Mouse (Mus musculus) adrenal gland, adult 2 months (tissue): Measurements from ENCODE around the gene Prss57. TPM values are rescaled to one million over a fixed set of nuclear protein-coding genes. Genes with fewer than 3 reads are reported as not detected.
A peak's percentile ranks its signal among the peaks of the same experiment; 100 is the strongest.
"Not testable (repeated sequence)": the region's sequence is repeated elsewhere in the genome, so short reads cannot be mapped to it uniquely, and the experiment has no call there.

ENCODE experiments used
- DNase-seq: peaks from one replicate; pipeline ENCODE4 v3.0.0; 2021
- polyA plus RNA-seq: library from polyadenylated mRNA; depleted of rRNA; stranded (reverse); fragments of >200 nt; gene quantifications from 2 replicates; pipeline ENCODE4 v1.2.3, GENCODE M21; 2012
- total RNA-seq, 2 experiments: library from RNA; stranded (reverse); gene quantifications; 2 replicates each; pipeline ENCODE4 v1.2.3; 2021

The Prss57 gene
- total and polyA plus RNA-seq, 3 experiments = 0.21 TPM; not detected in 2

DNA sequence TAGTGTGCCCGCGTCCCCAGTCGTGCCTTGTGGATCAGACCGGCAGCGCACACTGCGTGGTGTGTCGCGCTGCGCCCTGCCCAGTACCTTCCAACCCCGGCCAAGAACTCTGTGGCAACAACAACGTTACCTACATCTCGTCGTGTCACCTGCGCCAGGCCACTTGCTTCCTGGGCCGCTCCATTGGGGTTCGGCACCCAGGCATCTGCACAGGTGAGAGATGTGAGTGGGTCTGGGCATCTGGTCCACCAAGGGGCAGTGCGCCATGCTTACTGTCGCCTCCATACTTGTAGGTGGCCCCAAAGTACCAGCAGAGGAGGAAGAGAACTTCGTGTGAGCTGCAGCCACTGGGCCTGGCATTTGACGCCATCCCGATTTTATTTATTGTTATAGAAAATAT is 9.6 kb downstream of the Prss57 start:
- no peak for DNase-seq

- DNase-seq = no peak
These were observed 10.1 kb downstream of the Prss57 start for GRCm38 (mm10) chr10:79780664-79781015.

DNA sequence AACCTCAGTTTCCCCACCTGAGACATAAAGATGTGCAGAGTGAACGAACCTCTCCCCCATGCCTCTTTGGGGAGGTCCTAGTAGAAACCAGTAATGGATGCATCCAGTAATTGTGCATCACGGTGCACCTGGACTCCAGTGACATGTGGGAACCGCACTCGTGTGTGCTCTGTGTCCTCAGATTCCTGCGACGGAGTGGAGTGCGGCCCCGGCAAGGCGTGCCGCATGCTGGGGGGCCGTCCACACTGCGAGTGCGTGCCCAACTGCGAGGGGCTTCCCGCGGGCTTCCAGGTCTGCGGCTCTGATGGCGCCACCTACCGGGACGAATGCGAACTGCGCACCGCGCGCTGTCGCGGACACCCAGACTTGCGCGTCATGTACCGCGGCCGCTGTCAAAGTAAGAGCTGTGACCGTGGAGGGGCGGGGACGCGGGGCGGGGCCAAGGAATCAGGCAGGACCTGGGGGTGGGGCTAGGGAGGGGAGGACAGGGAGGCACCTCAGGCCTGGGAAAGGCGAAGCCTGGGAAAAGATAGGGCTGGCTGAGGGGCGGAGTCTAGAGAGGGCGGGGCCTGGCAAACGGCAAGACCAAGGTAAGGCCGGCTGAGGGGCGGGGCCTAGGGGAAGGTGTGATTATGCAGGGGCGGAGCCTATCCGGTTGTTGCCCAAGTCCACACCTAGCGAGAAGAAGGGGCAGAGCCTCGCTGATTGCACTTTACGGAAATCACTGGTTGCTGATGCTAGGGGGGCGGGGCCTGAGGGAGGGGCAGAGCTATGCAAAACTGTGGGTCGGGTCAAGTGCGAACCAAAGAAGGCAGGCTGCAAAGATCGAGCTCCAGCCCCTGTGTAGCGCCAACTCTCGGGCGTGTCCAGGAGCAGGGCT is 10.7 kb downstream of the Prss57 start:
- DNase-seq = peak; percentile 98

DNA sequence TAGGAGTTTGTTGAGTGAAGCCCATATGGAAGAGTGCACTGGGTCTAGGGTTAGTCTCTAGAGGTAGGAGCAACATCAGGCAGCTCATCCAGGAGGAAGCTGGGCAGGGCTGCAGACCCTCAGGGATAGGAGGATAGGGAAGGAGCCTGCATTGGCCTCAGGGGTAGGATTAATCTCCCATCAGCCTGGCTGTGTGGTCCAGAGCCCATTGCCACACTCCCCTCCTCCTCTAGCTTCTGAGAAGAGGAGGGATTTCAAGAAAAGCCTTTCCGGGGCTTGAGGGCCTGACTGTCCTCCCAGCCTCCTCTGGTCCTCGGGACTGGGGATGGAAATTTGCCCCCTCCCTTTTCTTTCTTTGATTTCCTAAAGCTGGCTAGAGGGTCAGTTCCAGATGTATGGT is 11.6 kb downstream of the Prss57 start:
- no peak for DNase-seq

GRCm38 (mm10) chr10:79778006-79778405 is 12.8 kb downstream of the Prss57 start:
- peak; percentile 77 for DNase-seq

GRCm38 (mm10) chr10:79777103-79777531 is 13.6 kb downstream of the Prss57 start, which contains the start of gene Fstl3:
Gene Fstl3, plus strand, starts transcription at chr10:79777272.
- DNase-seq = peak; percentile 70

DNA sequence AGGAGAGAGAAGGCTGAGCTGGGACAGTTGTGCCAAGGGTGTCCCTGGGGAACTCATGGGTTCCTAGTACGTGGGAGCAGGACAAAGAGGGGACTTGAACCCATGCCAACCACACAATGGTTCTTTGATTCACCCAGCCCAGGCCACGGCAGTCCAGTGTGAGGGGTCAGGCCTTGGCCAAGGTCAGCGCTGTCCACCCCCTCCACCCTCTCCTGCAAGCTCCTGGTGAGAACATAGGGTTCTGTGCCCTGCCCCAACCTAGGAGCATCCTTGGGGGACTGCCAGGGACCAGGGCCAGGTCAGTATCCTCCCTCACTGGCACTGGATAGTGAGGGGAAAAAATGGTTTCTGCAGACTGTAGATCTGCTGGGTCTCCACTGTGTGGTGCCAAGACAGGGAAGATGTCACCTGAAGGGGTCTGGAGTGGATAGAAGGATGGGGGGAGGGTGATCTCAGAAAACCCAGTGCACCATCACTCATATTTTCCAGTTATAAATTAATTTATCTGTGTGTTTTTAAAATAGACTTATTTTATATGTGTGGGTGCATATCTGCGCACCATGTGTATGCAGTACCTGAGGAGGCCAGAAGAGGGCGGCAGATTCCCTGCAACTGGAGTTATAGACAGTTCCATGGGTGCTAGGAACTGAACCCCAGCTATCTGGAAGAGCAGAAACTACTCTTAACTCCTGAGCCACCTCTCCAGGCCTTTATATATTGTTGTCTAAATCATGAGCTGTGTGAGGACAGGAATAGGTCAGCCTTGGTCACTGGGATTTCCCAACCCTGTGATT is 16.1 kb downstream of the Prss57 start:
- no peak for DNase-seq

DNA sequence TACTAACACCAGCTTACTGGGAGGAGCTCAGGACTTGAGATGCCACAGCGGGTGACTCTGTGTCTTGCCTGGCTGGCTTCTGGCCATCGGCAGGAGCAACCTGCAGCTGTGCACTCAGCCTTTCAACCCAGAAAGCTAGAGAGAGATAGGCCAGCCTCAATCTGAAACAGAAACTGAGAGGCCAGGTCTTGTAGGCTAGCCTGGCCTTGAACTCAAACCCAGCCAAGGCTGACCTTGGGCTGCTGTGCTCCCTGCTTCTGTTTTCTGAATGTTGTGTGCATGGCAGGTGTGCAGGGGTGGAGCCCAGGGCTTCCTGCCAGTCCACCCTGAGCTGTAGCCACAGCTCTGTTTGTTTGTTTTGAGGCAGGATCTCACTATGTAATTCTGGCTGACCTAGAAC is 17.6 kb downstream of the Prss57 start:
- DNase-seq = no peak

- DNase-seq = no peak
These were observed 18.4 kb downstream of the Prss57 start for GRCm38 (mm10) chr10:79772320-79772719.

DNA sequence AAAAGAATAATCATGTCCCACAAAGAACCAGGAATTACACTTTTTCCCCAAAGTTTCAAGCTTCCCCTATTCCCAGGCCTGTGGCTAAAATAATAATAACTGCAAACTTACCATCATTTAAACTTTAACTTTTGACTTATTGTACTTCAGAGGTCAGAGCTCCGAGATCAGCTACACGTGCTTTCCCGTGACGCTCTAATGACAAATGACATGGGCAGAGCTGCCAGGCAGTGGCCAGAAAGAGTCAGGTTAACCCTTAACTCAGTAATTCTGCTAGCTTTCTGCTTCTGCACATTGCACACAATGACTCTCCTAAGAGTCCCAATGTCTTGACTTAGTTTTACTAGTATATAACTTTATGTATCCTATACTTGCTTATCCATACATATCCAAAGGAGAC is 21.4 kb downstream of the Prss57 start:
- no peak for DNase-seq

GRCm38 (mm10) chr10:79768400-79768799 is 22.4 kb downstream of the Prss57 start:
- DNase-seq = peak; percentile 75

DNA sequence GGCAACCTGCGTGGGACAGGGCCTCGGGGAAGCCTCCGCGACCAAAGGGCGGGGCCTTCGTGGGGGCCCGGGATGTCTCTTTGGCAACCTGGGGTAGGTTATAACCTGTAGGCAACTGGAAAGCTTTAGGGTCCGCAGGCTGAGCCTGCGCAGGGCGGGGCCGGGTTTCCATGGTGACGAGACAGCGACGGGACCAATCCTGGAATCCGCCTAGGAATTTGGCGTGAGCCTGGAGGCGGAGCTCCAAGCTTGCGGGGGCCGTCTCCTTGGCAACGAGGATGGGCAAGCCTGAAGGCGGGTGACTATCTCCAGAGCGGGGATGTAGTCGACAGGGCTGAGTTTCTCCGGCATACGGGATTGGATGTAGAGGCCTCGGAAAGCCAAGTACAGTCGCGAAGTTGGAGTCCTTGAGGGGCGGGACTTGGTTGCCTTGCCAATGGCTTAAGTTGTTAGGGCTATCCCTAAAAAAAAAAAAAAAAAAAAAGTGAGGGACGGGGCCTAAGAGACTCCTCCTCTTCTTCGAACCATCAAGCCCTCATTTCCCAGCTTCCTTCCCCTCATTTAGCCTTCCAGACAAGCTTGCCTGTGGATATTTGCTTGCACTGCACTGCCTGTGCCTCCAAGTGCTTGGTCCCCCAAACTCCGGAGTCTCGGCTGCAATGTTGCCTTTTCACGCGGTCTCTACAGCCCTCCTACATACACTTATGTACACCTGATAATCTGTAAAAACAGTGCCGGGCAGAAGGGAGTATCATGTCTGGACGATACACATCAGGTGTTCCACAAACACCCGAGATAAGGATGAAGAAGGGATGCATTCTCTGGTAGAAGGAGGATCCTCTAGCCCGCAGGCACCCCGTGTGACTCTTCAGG is 23.2 kb downstream of the Prss57 start:
- peak; percentile 95 for DNase-seq

GRCm38 (mm10) chr10:79766508-79767325 is 24.0 kb downstream of the Prss57 start, which contains the start of gene Rnf126:
Gene Rnf126, minus strand, starts transcription at chr10:79766952.
- DNase-seq = peak; percentile 100

- DNase-seq = no peak
These were observed 24.7 kb downstream of the Prss57 start for GRCm38 (mm10) chr10:79766001-79766507.

DNA sequence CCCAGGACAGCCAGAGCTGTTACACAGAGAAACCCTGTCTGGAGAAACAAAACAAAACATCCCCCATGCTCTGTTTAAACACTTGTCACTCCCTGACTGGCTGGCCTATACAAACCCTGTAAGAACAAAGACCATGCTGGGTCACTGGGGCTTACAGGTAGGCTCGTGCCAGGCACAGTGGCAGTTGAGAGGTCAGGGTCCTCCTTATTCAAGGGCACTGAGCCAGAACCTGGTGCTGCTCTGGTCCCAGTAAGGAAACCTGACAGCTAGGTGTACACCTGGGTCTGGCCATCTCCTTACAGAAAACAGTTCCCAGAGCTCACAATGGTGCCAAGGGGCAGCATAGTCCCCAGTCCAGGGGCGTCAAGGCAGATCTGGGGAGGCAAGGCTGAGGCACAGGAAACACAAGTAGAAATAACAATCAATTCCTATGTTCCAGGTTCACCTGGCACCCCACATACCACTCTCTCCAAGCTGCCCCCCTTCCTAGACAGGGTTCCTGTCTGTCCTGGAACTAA is 25.5 kb downstream of the Prss57 start:
- no peak for DNase-seq

DNA sequence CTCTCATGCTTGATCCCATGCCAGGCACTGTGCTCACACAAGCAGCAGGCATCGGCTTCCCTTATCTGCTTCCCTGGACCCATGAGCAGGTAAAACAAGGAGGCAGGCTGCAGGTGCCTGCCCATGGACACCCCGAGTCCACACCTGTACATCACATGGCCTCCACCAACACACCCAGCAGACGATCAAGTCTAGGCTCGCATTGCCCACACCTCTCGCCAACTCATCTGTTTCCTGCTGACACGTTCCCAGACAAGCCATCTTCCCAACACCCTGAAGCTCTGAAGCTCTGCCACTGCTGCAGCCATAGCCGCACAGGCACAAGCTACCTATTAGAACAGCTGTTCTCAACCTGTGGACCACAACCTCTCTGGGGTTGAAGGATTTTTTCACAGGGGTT is 26.5 kb downstream of the Prss57 start:
- no peak for DNase-seq

DNA sequence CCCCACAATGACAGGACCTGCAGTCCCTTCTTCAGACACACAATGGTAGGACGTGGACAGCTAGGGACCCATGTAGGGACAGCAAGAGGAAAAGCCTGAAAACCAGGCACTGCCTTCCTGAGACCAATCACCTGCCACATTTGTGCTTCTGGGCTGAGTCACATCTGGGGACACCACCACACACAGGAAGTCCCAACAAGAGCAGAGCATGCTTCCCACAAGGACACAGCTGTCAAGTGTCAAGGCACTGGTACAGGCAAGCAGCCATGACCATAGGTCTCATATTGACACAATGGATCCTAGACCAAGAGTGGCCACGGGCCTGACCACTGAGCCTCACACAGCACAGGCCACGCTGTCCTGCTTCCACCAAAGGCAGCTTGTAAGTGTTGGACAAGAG is 27.9 kb downstream of the Prss57 start:
- no peak for DNase-seq

DNA sequence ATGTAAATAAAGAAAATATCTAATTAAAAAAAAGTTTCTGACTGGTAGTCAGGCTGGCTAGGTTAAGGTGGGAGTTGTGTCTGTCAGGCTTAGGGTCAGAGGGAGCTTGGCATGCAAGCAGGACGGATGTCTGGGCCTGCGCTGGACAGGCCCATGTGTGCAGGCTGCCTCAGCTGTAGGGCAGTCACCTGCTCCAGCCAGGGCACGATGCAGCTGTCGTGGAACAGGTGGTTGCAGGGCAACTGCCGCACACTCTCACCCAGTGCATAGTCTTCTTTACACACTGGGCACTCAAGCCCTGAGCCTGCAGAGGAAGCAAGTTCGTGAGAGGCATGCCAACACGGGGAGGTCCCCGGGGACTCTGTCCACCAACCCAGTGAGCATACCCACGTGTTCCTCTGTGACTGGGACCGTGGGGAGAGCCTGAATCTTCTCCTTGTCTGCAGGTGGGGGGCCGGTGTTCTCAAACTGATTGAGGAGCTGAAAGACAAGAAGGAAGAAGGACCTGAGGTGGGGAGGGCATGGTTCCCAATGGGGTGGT is 30.1 kb downstream of the Prss57 start:
- no peak for DNase-seq

DNA sequence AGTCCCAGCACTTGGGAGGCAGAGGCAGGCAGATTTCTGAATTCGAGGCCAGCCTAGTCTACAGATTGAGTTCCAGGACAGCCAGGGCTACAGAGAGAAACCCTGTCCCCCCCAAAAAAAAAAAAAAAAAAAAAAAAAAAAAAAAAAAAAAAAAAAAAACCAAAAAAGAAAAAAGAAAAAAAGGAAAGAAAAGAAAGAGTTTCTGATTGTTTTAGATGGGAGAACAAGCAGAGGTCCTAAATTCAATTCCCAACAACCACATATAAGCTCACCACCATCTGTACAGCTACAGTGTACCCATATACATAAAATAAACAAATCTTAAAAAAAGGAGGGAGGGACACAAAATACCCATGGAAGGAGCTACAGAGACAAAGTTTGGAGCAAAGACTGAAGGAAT is 31.1 kb downstream of the Prss57 start:
- DNase-seq = not testable (repeated sequence)

- no peak for DNase-seq
These were observed 34.1 kb downstream of the Prss57 start for GRCm38 (mm10) chr10:79756660-79757059.
